Mouse (Mus musculus) urinary bladder, postnatal 36 days (tissue): ENCODE measurements around the gene Mmp14.
A peak's percentile ranks its signal among the peaks of the same experiment; 100 is the strongest.

Experiments
- DNase-seq, 2 experiments: peaks; one replicate each; pipeline ENCODE4 v3.0.0; 2022; ENCODE audit warnings: low spot score in 2 of 2, mixed read lengths in 1 of 2

Mmp14 gene

GRCm38 (mm10) chr14:54413877-54414700 lies 17.3 kb upstream of the Mmp14 start:
- DNase-seq = peak; percentile 35 to 38

GRCm38 (mm10) chr14:54415241-54416020 lies 16.0 kb upstream of the Mmp14 start:
- DNase-seq = no peak

GRCm38 (mm10) chr14:54416229-54416775 lies 15.1 kb upstream of the Mmp14 start:
- DNase-seq = no peak

GRCm38 (mm10) chr14:54416830-54417229 lies 14.6 kb upstream of the Mmp14 start:
- DNase-seq = no peak

GRCm38 (mm10) chr14:54417623-54418081 lies 13.8 kb upstream of the Mmp14 start, which contains the start of gene Slc7a7:
TSS of gene Slc7a7 (minus strand) at chr14:54417780.
- no peak for DNase-seq

- DNase-seq = no peak
Observed at GRCm38 (mm10) chr14:54421014-54421413, 10.4 kb upstream of the Mmp14 start.

GRCm38 (mm10) chr14:54423406-54423805 lies 8.0 kb upstream of the Mmp14 start:
- no peak for DNase-seq

- no peak for DNase-seq
Observed at GRCm38 (mm10) chr14:54424634-54425033, 6.8 kb upstream of the Mmp14 start.

GRCm38 (mm10) chr14:54425540-54425939 lies 5.9 kb upstream of the Mmp14 start:
- no peak for DNase-seq

GRCm38 (mm10) chr14:54426003-54426688 lies 5.3 kb upstream of the Mmp14 start:
- no peak for DNase-seq

GRCm38 (mm10) chr14:54426689-54427398 lies 4.6 kb upstream of the Mmp14 start, which contains the start of gene Mrpl52:
TSS of gene Mrpl52 (plus strand) at chr14:54426909.
- peak; percentile 89 to 93 for DNase-seq

- no peak for DNase-seq
Observed at GRCm38 (mm10) chr14:54427696-54428095, 3.7 kb upstream of the Mmp14 start.

- no peak for DNase-seq
Observed at GRCm38 (mm10) chr14:54428421-54428820, 3.0 kb upstream of the Mmp14 start.

- no peak for DNase-seq
Observed at GRCm38 (mm10) chr14:54429332-54430093, 1.9 kb upstream of the Mmp14 start.

GRCm38 (mm10) chr14:54430406-54431145 lies 836 bp upstream of the Mmp14 start:
- DNase-seq = no peak

GRCm38 (mm10) chr14:54432078-54432836 lies 845 bp downstream of the Mmp14 start:
- peak in 1 of 2 experiments; percentile 39 for DNase-seq

GRCm38 (mm10) chr14:54432837-54433830 lies 1.7 kb downstream of the Mmp14 start:
- peak in 1 of 2 experiments; percentile 29 for DNase-seq
